Mouse (Mus musculus): ENCODE measurements around the gene Srr. TPM values are rescaled to one million over a fixed set of nuclear protein-coding genes. Genes with fewer than 3 reads are reported as not detected.

Gene Srr
- polyA plus RNA-seq, 1 experiment from 2014 or later = 3.6 TPM

- Histone ChIP-seq H3K9me3 (replicated peaks) (no peaks in the 10 kb centered on the region), H3K27ac (replicated peaks) (no peak overlapping the region), H3K36me3 (replicated peaks) (no peaks in the 10 kb centered on the region), H3K4me3 (replicated peaks) (no peak overlapping the region), H3K4me2 (no peak overlapping the region), H3K4me1 (replicated peaks) (no peaks in the 10 kb centered on the region), H3K9ac (no peak overlapping the region), H3K27me3 (no peaks in the 10 kb centered on the region)
- 77% methylated on average over 9 of the region's 9 CpGs for WGBS (ENCODE audit: insufficient replicate concordance)
- no peak for ATAC-seq (ENCODE audit: insufficient read depth)
Observed at GRCm38 (mm10) chr11:74857756-74858155, 68.0 kb downstream of the Srr start.

Small RNA genes lying within 50 kb of the gene (microRNA-seq; reads per million reads assigned to microRNA genes)
- not detected for gene Mir6926

Other genes with a start within 250 kb of the Srr start
- 25.4 and 29.4 TPM in 2 replicates for gene Pafah1b1, start 201.3 kb downstream of the Srr start, polyA plus RNA-seq (2015; fragmentation: Nextera tagmentation; extraction: Ambion mirVana)
- 18.4 and 19.5 TPM in 2 replicates for gene Mettl16, start 155.1 kb downstream of the Srr start, polyA plus RNA-seq (2015; fragmentation: Nextera tagmentation; extraction: Ambion mirVana)
- 1.4 and 1.5 TPM in 2 replicates for gene Mnt, start 95.0 kb downstream of the Srr start, polyA plus RNA-seq (2015; fragmentation: Nextera tagmentation; extraction: Ambion mirVana)
- gene Sgsm2, start 28.9 kb downstream of the Srr start, polyA plus RNA-seq (2015; fragmentation: Nextera tagmentation; extraction: Ambion mirVana) = 1.2 TPM in 2 replicates
- gene Tsr1, start 27.9 kb downstream of the Srr start, polyA plus RNA-seq (2015; fragmentation: Nextera tagmentation; extraction: Ambion mirVana) = 19.7 and 20.0 TPM in 2 replicates
- 4.5 and 4.7 TPM in 2 replicates for gene Smg6, start 125 bp downstream of the Srr start, polyA plus RNA-seq (2015; fragmentation: Nextera tagmentation; extraction: Ambion mirVana)
- 1.3 and 1.5 TPM in 2 replicates for gene Hic1, start 243.6 kb upstream of the Srr start, polyA plus RNA-seq (2015; fragmentation: Nextera tagmentation; extraction: Ambion mirVana)

Data from liver, embryonic 15.5 days (tissue).